Mouse (Mus musculus) heart, embryonic 10.5 days (tissue): ENCODE measurements around the gene Vgf. TPM values are rescaled to one million over a fixed set of nuclear protein-coding genes. Genes with fewer than 3 reads are reported as not detected.

Experiments used
- DNase-seq: peaks from one replicate; pipeline ENCODE4 v3.0.0-alpha.2; 2017; ENCODE audit warnings: low spot score
- H3K27ac ChIP-seq: fragments of 300-500 bp; sonication (generic); 2 replicates; pipeline ENCODE4 v1.5.1; 2016; ENCODE audit warnings: mild to moderate bottlenecking
- H3K27me3 ChIP-seq: fragments of 300-500 bp; sonication (generic); 2 replicates; pipeline ENCODE4 v1.6.1; 2016; ENCODE audit warnings: mild to moderate bottlenecking; ENCODE audit not compliant: poor library complexity, insufficient read depth, severe bottlenecking
- H3K36me3 ChIP-seq: fragments of 300-500 bp; sonication (generic); 2 replicates; pipeline ENCODE4 v1.6.1; 2016; ENCODE audit warnings: mild to moderate bottlenecking, moderate library complexity
- H3K4me1 ChIP-seq: fragments of 300-500 bp; sonication (generic); 2 replicates; pipeline ENCODE4 v1.6.1; 2016; ENCODE audit warnings: mild to moderate bottlenecking
- H3K4me3 ChIP-seq: fragments of 300-500 bp; sonication (generic); 2 replicates; pipeline ENCODE4 v1.5.1; 2016; ENCODE audit warnings: mild to moderate bottlenecking, moderate library complexity
- H3K9me3 ChIP-seq: fragments of 300-500 bp; sonication (generic); 2 replicates; pipeline ENCODE4 v1.6.1; 2016; ENCODE audit warnings: mild to moderate bottlenecking, moderate library complexity
- WGBS: fragments of 180-500 bp; shearing (Covaris S2); methylation state at CpG from one replicate; pipeline ENCODE4 v1.1.7; 2016; 5-methylcytosine and 5-hydroxymethylcytosine counted together
- polyA plus RNA-seq: library from polyadenylated mRNA; unstranded; fragments of >200 nt; fragmentation: Nextera tagmentation; extraction: Ambion mirVana; gene quantifications from 2 replicates; pipeline ENCODE4 v1.2.1, GENCODE M21; 2016

Vgf gene
- polyA plus RNA-seq, 1 experiment from 2014 or later, result not detected

- Histone ChIP-seq H3K27me3 (peaks cover 5% of the 10 kb centered on the region; the same call in 1 of the 2 replicates), H3K36me3 (0 out of 2 replicates have a peak, but pooled peaks cover 1% of the 10 kb centered on the region), H3K4me3 (no peak overlapping the region), H3K27ac (no peak overlapping the region), H3K9me3 (no peaks in the 10 kb centered on the region), H3K4me1 (0 out of 2 replicates have a peak, but pooled peaks cover 5% of the 10 kb centered on the region)
- 80% methylated on average over 5 of the region's 5 CpGs for WGBS
- no peak for DNase-seq
These were observed 36.4 kb downstream of the Vgf start for GRCm38 (mm10) chr5:137062601-137063000.

DNA sequence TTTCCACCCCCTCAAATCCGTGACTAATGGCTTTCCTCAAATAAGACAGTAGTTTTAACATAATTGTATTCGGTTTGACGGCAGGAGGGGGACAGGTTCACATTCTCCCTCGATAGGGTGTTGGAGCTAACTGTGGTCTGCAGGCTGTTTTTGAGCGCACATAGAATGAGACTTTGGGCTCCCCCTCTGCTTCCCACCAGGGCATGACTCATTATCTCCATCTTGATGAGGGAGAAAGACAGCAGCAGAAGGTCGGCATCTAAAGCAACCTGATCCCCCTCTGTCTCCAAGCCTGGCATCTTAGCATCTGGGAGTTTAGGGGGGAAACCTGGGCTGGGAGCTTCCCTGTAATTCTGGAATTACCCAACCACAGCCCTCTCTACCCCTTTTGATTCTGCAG, 39.3 kb downstream of the Vgf start:
- H3K27ac ChIP-seq, result no peak overlapping the region
- 0 out of 2 replicates have a peak, but pooled peaks cover 5% of the 10 kb centered on the region for H3K4me1 ChIP-seq
- 65% methylated on average over 6 of the region's 6 CpGs for WGBS
- H3K9me3 ChIP-seq, result no peaks in the 10 kb centered on the region
- H3K27me3 ChIP-seq, result peaks cover 5% of the 10 kb centered on the region; the same call in 1 of the 2 replicates
- DNase-seq, result no peak
- no peak overlapping the region for H3K4me3 ChIP-seq
- H3K36me3 ChIP-seq, result 0 out of 2 replicates have a peak, but pooled peaks cover 2% of the 10 kb centered on the region

- Histone ChIP-seq H3K27me3 (peaks cover 5% of the 10 kb centered on the region; the same call in 1 of the 2 replicates), H3K27ac (no peak overlapping the region), H3K4me1 (0 out of 2 replicates have a peak, but pooled peaks cover 5% of the 10 kb centered on the region), H3K4me3 (no peak overlapping the region), H3K36me3 (0 out of 2 replicates have a peak, but pooled peaks cover 2% of the 10 kb centered on the region), H3K9me3 (no peaks in the 10 kb centered on the region)
- DNase-seq, result no peak
- WGBS, result 76% methylated on average over 8 of the region's 8 CpGs
These were observed 39.7 kb downstream of the Vgf start for GRCm38 (mm10) chr5:137065923-137066322.

- Histone ChIP-seq H3K9me3 (no peaks in the 10 kb centered on the region), H3K36me3 (0 out of 2 replicates have a peak, but pooled peaks cover 2% of the 10 kb centered on the region), H3K27ac (no peak overlapping the region), H3K4me3 (no peak overlapping the region), H3K4me1 (peaks cover 13% of the 10 kb centered on the region), H3K27me3 (peaks cover 5% of the 10 kb centered on the region; the same call in 1 of the 2 replicates)
- WGBS, result 72% methylated on average over 4 of the region's 4 CpGs
- DNase-seq, result no peak
These were observed 42.5 kb downstream of the Vgf start for GRCm38 (mm10) chr5:137068711-137069110.

DNA sequence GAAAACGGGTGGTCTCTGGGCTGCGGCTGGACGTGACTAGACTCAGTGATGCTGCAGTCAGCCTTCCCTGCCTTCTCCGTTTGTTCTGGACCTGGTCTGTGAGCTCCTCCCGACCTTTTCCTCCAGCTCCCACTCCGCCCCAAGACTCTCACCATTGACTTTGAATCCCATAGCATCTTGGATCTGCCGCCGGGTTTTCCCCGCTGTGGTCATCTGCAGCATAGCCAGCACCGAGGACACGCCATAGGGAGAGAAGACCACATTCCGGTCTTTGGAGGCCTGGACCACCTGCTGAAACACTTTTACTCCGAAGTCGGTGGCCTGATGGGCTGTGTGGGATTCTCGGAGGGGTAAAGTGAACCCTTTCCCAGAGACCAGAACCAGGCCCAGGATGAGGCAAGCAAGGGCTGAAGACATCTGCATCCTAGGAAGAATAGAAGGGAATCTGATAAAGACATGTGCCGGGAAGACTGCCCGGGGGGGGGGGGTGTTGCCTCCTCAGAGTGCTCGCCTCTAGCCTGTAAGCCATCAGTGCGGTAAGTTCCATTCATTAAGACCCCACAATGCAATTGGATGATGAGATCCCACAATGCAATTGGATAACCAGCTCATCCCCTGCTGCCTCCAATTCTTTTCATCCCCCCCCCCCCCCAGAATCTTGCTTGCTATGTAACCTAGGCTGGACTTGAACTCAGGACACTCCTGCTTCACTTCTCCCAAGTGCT, 44.9 kb downstream of the Vgf start:
- 82% methylated on average over 19 of the region's 19 CpGs for WGBS
- peaks cover 32% of the 10 kb centered on the region for H3K4me1 ChIP-seq

DNA sequence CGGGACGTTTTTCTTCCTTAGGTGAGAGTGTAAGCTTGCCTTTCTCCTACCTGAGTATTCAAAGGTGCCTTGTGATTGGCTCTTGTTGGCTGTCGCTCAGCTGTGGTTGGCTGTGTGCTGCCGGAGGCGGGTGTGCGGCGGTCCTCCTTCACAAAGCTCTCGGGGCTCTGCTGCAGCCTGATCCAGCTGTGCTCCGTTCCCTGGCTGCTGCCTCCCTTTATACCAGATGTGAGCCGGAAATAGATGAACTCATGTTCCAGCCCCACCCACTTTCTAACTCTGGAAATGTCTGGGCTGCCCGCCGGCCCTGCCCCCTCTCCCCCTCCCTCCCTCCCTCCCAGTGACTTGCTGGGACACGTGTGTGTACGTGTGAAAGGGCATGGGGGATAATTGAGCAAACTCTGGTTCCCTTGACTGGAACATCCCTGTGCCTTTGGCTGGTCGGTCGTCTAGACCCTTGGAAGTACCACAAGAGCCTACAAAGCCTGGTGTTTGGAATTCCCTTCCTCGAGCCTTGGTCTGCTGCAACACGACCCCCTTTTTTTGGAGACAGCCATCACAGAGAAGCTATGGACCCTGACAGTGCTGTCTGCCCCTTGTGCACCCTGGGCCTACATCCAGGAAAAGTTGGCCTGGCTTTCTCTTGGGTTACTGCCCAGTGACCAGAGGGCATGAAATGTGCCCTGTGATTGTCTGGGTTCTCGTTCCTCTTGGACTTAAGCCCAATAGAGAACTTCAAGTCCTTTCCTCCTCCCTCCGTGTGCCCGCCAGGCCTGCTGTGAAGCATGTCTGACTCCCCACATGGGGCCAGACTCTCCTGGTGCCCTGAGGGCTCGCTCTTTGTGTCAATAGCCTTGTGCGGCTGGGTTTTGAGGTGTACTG, 46.1 kb downstream of the Vgf start, which contains the start of gene Serpine1:
Gene Serpine1 (minus strand): TSS at position 190 of the 882 bp plus-strand sequence.
- Histone ChIP-seq H3K36me3 (0 out of 2 replicates have a peak, but pooled peaks cover 2% of the 10 kb centered on the region), H3K27ac (peak within 1 kb of the TSS; percentile 80), H3K4me1 (peaks cover 45% of the 10 kb centered on the region), H3K9me3 (no peaks in the 10 kb centered on the region), H3K27me3 (no peaks in the 10 kb centered on the region), H3K4me3 (peak within 1 kb of the TSS; percentile 50)
- peak; percentile 92 for DNase-seq
- 20% methylated on average over 23 of the region's 23 CpGs for WGBS

More for the DNA sequence above, 44.9 kb downstream of the Vgf start:
- Histone ChIP-seq H3K27me3 (no peaks in the 10 kb centered on the region), H3K27ac (no peak overlapping the region), H3K36me3 (0 out of 2 replicates have a peak, but pooled peaks cover 2% of the 10 kb centered on the region), H3K4me3 (no peak overlapping the region; the same call in 1 of the 2 replicates), H3K9me3 (no peaks in the 10 kb centered on the region)
- DNase-seq, result no peak

- Histone ChIP-seq H3K27ac (peak overlapping the region; percentile 80), H3K4me3 (no peak overlapping the region), H3K9me3 (no peaks in the 10 kb centered on the region), H3K36me3 (no peaks in the 10 kb centered on the region), H3K27me3 (no peaks in the 10 kb centered on the region), H3K4me1 (peaks cover 51% of the 10 kb centered on the region)
- 91% methylated on average over 8 of the region's 8 CpGs for WGBS
- DNase-seq, result no peak
These were observed 46.9 kb downstream of the Vgf start for GRCm38 (mm10) chr5:137073141-137073540.

- Histone ChIP-seq H3K36me3 (no peaks in the 10 kb centered on the region), H3K27me3 (no peaks in the 10 kb centered on the region), H3K9me3 (no peaks in the 10 kb centered on the region), H3K4me3 (no peak overlapping the region), H3K27ac (peak overlapping the region; percentile 77), H3K4me1 (peaks cover 62% of the 10 kb centered on the region)
- 26% methylated on average over 6 of the region's 6 CpGs for WGBS
- DNase-seq, result no peak
These were observed 48.0 kb downstream of the Vgf start for GRCm38 (mm10) chr5:137074191-137074651.

DNA sequence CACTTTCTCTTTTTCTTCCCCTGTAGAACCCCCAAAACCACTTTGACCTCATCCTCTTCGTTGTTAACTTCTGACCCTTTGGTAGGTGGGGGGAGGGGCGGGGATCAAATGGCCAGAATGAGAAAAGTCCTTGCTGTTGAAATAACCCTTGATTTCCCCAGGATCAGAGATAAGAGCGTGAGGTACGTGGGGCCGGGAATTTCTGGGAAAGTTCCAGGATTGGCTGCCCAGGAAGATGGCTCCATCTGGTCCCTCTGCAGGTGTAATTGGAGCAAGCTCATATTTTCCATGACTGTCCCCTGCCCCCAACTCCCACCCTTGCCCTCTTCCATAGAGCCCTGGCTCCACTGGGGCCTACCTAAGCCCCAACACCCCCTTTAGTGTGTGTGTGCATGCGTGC, 49.5 kb downstream of the Vgf start:
- WGBS, result 44% methylated on average over 6 of the region's 6 CpGs
- peaks cover 76% of the 10 kb centered on the region for H3K4me1 ChIP-seq
- H3K4me3 ChIP-seq, result no peak overlapping the region
- no peak for DNase-seq
- peak overlapping the region; percentile 92 for H3K27ac ChIP-seq
- no peaks in the 10 kb centered on the region for H3K9me3 ChIP-seq
- H3K27me3 ChIP-seq, result no peaks in the 10 kb centered on the region
- H3K36me3 ChIP-seq, result no peaks in the 10 kb centered on the region

GRCm38 (mm10) chr5:137076191-137076930, 50.2 kb downstream of the Vgf start:
- H3K9me3 ChIP-seq, result no peaks in the 10 kb centered on the region
- peak overlapping the region; percentile 92 for H3K27ac ChIP-seq
- H3K36me3 ChIP-seq, result no peaks in the 10 kb centered on the region
- H3K4me1 ChIP-seq, result peaks cover 81% of the 10 kb centered on the region
- peak overlapping the region; percentile 29 for H3K4me3 ChIP-seq
- DNase-seq, result no peak
- H3K27me3 ChIP-seq, result no peaks in the 10 kb centered on the region
- WGBS, result 11% methylated on average over 12 of the region's 12 CpGs

- H3K36me3 ChIP-seq, result no peaks in the 10 kb centered on the region
- no peak overlapping the region for H3K4me3 ChIP-seq
- no peaks in the 10 kb centered on the region for H3K9me3 ChIP-seq
- no peak for DNase-seq
- 82% methylated on average over 7 of the region's 7 CpGs for WGBS
- H3K4me1 ChIP-seq, result peaks cover 77% of the 10 kb centered on the region
- peak overlapping the region; percentile 92 for H3K27ac ChIP-seq
- no peaks in the 10 kb centered on the region for H3K27me3 ChIP-seq
These were observed 51.0 kb downstream of the Vgf start for GRCm38 (mm10) chr5:137077187-137077586.

- no peak overlapping the region for H3K4me3 ChIP-seq
- no peaks in the 10 kb centered on the region for H3K9me3 ChIP-seq
- no peaks in the 10 kb centered on the region for H3K27me3 ChIP-seq
- peaks cover 70% of the 10 kb centered on the region for H3K4me1 ChIP-seq
- no peak for DNase-seq
- H3K27ac ChIP-seq, result peak overlapping the region; percentile 92
- H3K36me3 ChIP-seq, result no peaks in the 10 kb centered on the region
- 87% methylated on average over 14 of the region's 14 CpGs for WGBS
These were observed 51.8 kb downstream of the Vgf start for GRCm38 (mm10) chr5:137078041-137078440.
